Mouse (Mus musculus): ENCODE results near the gene Trim13.

- no peak for TF ChIP-seq CTCF (IDR thresholded peaks at IDR 0.05; ENCODE audit: control insufficient read depth, insufficient read depth, low read length)
- TF ChIP-seq POLR2A (IDR thresholded peaks at IDR 0.05; ENCODE audit: borderline replicate concordance, control insufficient read depth, low read depth, low read length), result no peak
These were observed 3.3 kb downstream of the Trim13 start for GRCm38 (mm10) chr14:61601348-61601747.
